Mouse (Mus musculus) MEL (cell line): Measurements from ENCODE around the gene Rgma.

Experiments used
- CTCF ChIP-seq, 3 experiments: IDR thresholded peaks in 2 of 3; conservative IDR thresholded peaks in 1 of 3; 2 replicates each; pipeline ENCODE4 v1.5.1; 2011 to 2012; ENCODE audit warnings: low read length in 3 of 3, low read depth in 2 of 3, mild to moderate bottlenecking in 2 of 3, improper control_type of control experiment in 1 of 3, inconsistent platforms in 1 of 3, mixed read lengths in 1 of 3, moderate library complexity in 1 of 3; ENCODE audit not compliant: control insufficient read depth in 1 of 3, insufficient read depth in 1 of 3, poor library complexity in 1 of 3, severe bottlenecking in 1 of 3
- GATA1 ChIP-seq: IDR thresholded peaks from 2 replicates; pipeline ENCODE4 v1.6.1; 2011; ENCODE audit warnings: low read depth, low read length, improper control_type of control experiment
- MAX ChIP-seq: IDR thresholded peaks from 2 replicates; pipeline ENCODE4 v1.6.1; 2011; ENCODE audit warnings: low read length, improper control_type of control experiment

DNA sequence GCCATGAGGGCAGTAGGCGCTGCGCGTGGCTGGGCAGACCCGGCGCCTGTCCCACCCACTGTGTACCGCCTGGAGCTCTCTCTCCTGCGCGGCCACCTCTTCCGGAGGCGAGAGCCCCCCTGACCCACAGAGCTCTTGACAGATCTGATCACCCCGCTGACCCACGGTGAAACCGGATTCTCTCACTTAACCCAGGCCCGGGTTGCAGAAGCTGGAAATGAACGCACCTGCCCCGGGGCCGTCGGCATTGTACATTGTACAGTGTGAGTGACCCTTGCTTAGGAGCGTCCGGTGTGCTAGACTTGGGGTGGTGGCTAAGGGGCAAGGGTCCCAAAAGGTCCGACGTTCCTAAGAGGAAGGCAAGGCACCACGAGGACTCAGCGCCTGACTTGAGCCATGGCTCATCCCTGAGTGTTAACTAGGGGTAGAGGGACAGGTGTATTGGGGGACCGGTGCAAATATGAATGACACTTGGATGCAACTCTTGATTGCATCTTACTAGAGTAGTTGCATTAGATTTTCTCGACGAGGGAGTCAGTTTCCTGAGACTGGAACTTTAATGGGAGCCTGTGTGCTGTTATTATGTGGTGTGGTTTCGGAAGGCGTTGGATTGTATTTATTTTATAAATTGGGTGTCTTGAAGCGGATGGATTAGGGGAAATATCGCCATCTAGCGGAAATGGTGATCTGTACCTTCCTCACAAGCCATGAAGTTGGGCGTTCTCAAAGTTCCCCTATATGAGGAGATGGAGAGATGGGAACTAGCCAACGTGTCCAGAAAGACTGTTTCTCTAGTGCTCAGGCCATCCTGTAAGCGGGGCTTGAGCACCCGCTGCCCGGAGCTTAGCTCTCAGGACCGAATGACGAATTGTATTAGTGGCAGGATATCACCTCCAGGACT lies 1.0 kb downstream of the Rgma start:
- peak in 2 of 3 experiments; percentile 16 to 45; a peak in 3 of 6 replicates for TF ChIP-seq CTCF (IDR thresholded peaks at IDR 0.05 in 2 of 3, conservative IDR thresholded peaks at IDR 0.05 in 1 of 3; ENCODE audit: control insufficient read depth in 1 of 3, insufficient read depth in 1 of 3, low read depth in 2 of 3, low read length in 3 of 3, poor library complexity in 1 of 3, severe bottlenecking in 1 of 3)
- TF ChIP-seq GATA1: no peak
- TF ChIP-seq MAX: no peak
